Mouse (Mus musculus): ENCODE data around the gene Trappc6a.

Gene Trappc6a

GRCm38 (mm10) chr7:19523757-19524419, 15.7 kb downstream of the Trappc6a start:
- DNase-seq (ENCODE audit: low spot score in 2 of 2): peak in 1 of 2 experiments; percentile 64

GRCm38 (mm10) chr7:19524420-19525104, 16.4 kb downstream of the Trappc6a start:
- no peak for DNase-seq (ENCODE audit: low spot score in 2 of 2)

GRCm38 (mm10) chr7:19525105-19525481, 16.9 kb downstream of the Trappc6a start:
- DNase-seq (ENCODE audit: low spot score in 2 of 2): no peak

- DNase-seq (ENCODE audit: low spot score in 2 of 2): no peak
These were observed 22.9 kb downstream of the Trappc6a start for GRCm38 (mm10) chr7:19531077-19531476.

- DNase-seq (ENCODE audit: low spot score in 2 of 2): no peak
These were observed 24.0 kb downstream of the Trappc6a start for GRCm38 (mm10) chr7:19532240-19532639.

- DNase-seq (ENCODE audit: low spot score in 2 of 2): no peak
These were observed 26.5 kb downstream of the Trappc6a start for GRCm38 (mm10) chr7:19534676-19535075.

GRCm38 (mm10) chr7:19540771-19541566, 32.8 kb downstream of the Trappc6a start:
- no peak for DNase-seq (ENCODE audit: low spot score in 2 of 2)

GRCm38 (mm10) chr7:19541681-19542154, 33.5 kb downstream of the Trappc6a start:
- no peak for DNase-seq (ENCODE audit: low spot score in 2 of 2)

- DNase-seq (ENCODE audit: low spot score in 2 of 2): no peak
These were observed 34.0 kb downstream of the Trappc6a start for GRCm38 (mm10) chr7:19542155-19542691.

GRCm38 (mm10) chr7:19543584-19543983, 35.4 kb downstream of the Trappc6a start:
- DNase-seq (ENCODE audit: low spot score in 2 of 2): no peak

- no peak for DNase-seq (ENCODE audit: low spot score in 2 of 2)
These were observed 37.8 kb downstream of the Trappc6a start for GRCm38 (mm10) chr7:19546007-19546406.

- no peak for DNase-seq (ENCODE audit: low spot score in 2 of 2)
These were observed 39.3 kb downstream of the Trappc6a start for GRCm38 (mm10) chr7:19547344-19547969.

GRCm38 (mm10) chr7:19549394-19549793, 41.2 kb downstream of the Trappc6a start:
- no peak for DNase-seq (ENCODE audit: low spot score in 2 of 2)

GRCm38 (mm10) chr7:19551634-19552033, 43.4 kb downstream of the Trappc6a start:
- DNase-seq (ENCODE audit: low spot score in 2 of 2): no peak

GRCm38 (mm10) chr7:19552443-19552842, 44.2 kb downstream of the Trappc6a start:
- no peak for DNase-seq (ENCODE audit: low spot score in 2 of 2)

- peak; percentile 61 to 76 for DNase-seq (ENCODE audit: low spot score in 2 of 2)
These were observed 46.0 kb downstream of the Trappc6a start for GRCm38 (mm10) chr7:19554168-19554567.

GRCm38 (mm10) chr7:19557086-19557485, 48.9 kb downstream of the Trappc6a start:
- DNase-seq (ENCODE audit: low spot score in 2 of 2): no peak

GRCm38 (mm10) chr7:19557982-19558900, 50.0 kb downstream of the Trappc6a start:
- peak in 1 of 2 experiments; percentile 42 for DNase-seq (ENCODE audit: low spot score in 2 of 2)

GRCm38 (mm10) chr7:19558965-19559364, 50.8 kb downstream of the Trappc6a start:
- DNase-seq (ENCODE audit: low spot score in 2 of 2): no peak

GRCm38 (mm10) chr7:19560491-19561260, 52.5 kb downstream of the Trappc6a start:
- no peak for DNase-seq (ENCODE audit: low spot score in 2 of 2)
